Mouse (Mus musculus): ENCODE results near the gene 4933411K16Rik. TPM values are rescaled to one million over a fixed set of nuclear protein-coding genes. Genes with fewer than 3 reads are reported as not detected.

Gene 4933411K16Rik
- total RNA-seq, 2 experiments from 2014 or later = 1.1 to 1.5 TPM

Other genes starting within 250 kb of the 4933411K16Rik start
- 10 to 100 TPM; 17.5 to 19.1 TPM for gene Frat1, start 222.3 kb upstream of the 4933411K16Rik start, total RNA-seq (2021)
- gene Frat2, start 204.1 kb upstream of the 4933411K16Rik start, total RNA-seq (2021) = 10 to 100 TPM; 11.0 to 11.6 TPM
- 10 to 100 TPM; 38.5 to 40.3 TPM for gene Rrp12, start 156.1 kb upstream of the 4933411K16Rik start, total RNA-seq (2021)
- gene Pgam1, start 140.3 kb upstream of the 4933411K16Rik start, total RNA-seq (2021) = 100 to 1,000 TPM; 526 to 534 TPM
- 10 to 100 TPM; 23.7 to 29.0 TPM for gene Exosc1, start 118.8 kb upstream of the 4933411K16Rik start, total RNA-seq (2021)
- 10 to 100 TPM; 55.0 to 69.5 TPM for gene Zdhhc16, start 118.8 kb upstream of the 4933411K16Rik start, total RNA-seq (2021)
- 10 to 100 TPM; 30.1 to 39.8 TPM for gene Mms19, start 71.1 kb upstream of the 4933411K16Rik start, total RNA-seq (2021)
- 10 to 100 TPM; 13.2 to 13.4 TPM for gene Ubtd1, start 70.5 kb upstream of the 4933411K16Rik start, total RNA-seq (2021)
- gene Ankrd2, start 16.2 kb upstream of the 4933411K16Rik start, total RNA-seq (2021) = under 1 TPM in 1 of 2 experiments, not detected in 1; 0.32 TPM
- 1 to 10 TPM; 7.2 to 7.4 TPM for gene Hoga1, start 6.6 kb upstream of the 4933411K16Rik start, total RNA-seq (2021)
- 10 to 100 TPM; 71.3 to 73.3 TPM for gene Morn4, start 34.1 kb downstream of the 4933411K16Rik start, total RNA-seq (2021)
- 10 to 100 TPM; 46.3 to 47.0 TPM for gene Pi4k2a, start 38.2 kb downstream of the 4933411K16Rik start, total RNA-seq (2021)
- gene Avpi1, start 76.8 kb downstream of the 4933411K16Rik start, total RNA-seq (2021) = 10 to 100 TPM; 20.6 to 21.4 TPM
- gene Marveld1, start 95.2 kb downstream of the 4933411K16Rik start, total RNA-seq (2021) = 10 to 100 TPM; 11.7 to 13.5 TPM
- gene Zfyve27, start 111.7 kb downstream of the 4933411K16Rik start, total RNA-seq (2021) = 100 to 1,000 TPM in 1 of 2 experiments, 10 to 100 TPM in 1; 93.9 to 100 TPM
- gene Sfrp5, start 150.0 kb downstream of the 4933411K16Rik start, total RNA-seq (2021) = under 1 TPM in 1 of 2 experiments, not detected in 1; 0.30 TPM
- 100 to 1,000 TPM; 137 to 138 TPM for gene Golga7b, start 195.3 kb downstream of the 4933411K16Rik start, total RNA-seq (2021)